Mouse (Mus musculus): ENCODE results near the gene Unc45a.

Unc45a gene

DNA sequence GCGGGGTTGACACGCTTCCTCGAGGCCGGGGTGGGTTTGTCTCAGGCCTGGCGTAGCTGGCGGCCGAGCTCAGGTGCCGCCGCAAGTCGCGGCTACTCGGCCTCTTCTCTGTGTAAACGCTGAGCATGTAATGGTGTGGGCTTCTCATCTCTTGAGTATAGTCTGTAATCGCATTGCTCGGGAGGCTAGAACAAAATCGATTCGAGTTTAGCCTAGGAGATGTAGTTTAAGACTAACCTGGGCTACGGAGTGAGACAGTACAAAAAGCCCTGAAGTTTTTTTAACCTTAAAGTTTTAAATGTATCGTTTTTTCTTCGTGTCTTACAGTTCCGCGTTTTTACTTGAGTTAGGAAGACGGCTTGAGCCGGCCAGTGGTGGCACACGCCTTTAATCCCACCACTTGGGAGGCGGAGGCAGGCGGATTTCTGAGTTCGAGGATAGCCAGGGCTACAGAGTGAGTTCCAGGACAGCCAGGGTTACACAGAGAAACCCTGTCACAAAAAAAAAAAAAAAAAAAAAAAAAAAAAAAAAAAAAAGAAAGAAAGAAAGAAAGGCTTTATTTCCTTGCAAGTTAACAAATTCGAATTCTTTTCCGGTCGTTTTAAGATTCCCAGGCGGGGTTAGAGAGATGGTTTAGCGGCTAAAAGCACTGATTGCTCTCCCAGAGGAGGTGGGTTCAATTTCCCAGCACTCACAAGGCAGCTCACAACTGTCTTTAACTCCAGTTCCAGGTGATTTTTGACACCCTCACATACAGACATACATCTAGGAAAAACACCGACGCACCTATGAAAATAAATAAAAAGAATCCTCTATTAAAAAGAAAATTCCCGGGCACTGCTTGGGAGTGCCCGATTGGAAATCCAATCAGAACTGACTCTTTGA is 45.8 kb downstream of the Unc45a start:
- in situ Hi-C loops (cut with MboI; ENCODE audit: unreplicated experiment in 2 of 2): no loop called here

- in situ Hi-C loops (cut with MboI; ENCODE audit: unreplicated experiment in 2 of 2): no loop called here
Measured at GRCm38 (mm10) chr7:80294062-80294763, 46.6 kb downstream of the Unc45a start, which contains the start of gene Prc1. Gene Prc1, plus strand, starts transcription at chr7:80294450.

- in situ Hi-C loops (cut with MboI; ENCODE audit: unreplicated experiment in 2 of 2): no loop called here
Measured at GRCm38 (mm10) chr7:80287736-80288135, 53.1 kb downstream of the Unc45a start.

DNA sequence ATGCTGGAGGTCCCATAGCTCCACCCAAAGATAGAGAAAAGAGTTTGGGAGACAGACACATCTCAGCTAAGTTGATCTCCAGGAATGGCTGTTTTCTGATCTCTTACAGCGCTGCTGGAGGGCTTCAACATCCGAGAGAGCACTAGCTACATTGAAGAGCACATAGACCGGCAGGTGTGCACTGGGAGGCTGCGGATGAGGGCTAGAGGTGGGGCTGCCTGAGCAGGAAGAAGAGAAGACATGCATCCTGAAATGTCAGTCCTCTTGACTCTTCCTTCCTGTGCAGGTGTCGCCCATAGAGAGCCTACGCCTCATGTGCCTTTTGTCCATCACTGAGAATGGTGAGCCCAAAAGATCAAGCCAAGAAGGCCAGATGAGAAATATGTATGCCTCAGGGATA is 55.1 kb downstream of the Unc45a start:
- in situ Hi-C loops (cut with MboI; ENCODE audit: unreplicated experiment in 2 of 2): no loop called here

- in situ Hi-C loops (cut with MboI; ENCODE audit: unreplicated experiment in 2 of 2): no loop called here
Measured at GRCm38 (mm10) chr7:80284391-80284790, 56.4 kb downstream of the Unc45a start.

- in situ Hi-C loops (cut with MboI; ENCODE audit: unreplicated experiment in 2 of 2): no loop called here
Measured at GRCm38 (mm10) chr7:80283226-80283918, 57.4 kb downstream of the Unc45a start.

DNA sequence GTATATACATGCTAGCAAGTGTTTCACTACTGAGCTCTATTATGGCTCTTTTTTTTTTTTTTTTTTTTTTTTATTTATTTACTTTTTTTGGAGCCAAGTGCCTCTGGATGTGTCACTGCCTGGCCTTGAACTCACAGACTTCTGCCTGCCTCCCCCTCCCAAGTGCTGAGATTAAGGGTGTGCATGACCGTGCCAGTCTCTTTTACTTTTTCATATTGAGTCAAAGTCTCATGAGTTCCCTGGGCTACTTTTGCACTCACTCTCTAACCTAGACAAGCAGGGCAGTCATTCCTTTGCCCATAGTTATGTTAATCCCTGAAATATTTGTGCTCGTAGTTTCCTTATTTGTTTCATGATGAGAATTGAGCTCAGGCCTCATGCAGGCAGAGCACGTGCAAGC is 59.2 kb downstream of the Unc45a start:
- in situ Hi-C loops (cut with MboI; ENCODE audit: unreplicated experiment in 2 of 2): no loop called here

DNA sequence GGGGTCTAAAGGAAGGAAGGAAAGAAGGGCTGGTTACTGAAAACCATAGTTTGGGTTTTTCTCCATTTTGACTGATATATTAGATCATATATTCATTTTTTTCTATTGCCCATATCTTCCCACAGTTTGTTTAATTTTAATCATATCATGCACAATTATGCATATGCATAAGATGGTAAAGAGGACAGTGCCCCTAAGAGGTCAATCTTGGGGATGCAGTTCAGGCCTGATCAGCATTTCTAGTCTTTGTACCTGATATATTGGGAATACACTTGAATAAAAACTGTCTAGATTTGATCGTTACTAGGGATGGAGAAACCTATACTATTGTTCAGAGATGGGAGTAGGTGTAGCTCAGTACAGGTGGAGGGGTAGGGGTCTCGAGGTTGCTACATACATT is 59.8 kb downstream of the Unc45a start:
- in situ Hi-C loops (cut with MboI; ENCODE audit: unreplicated experiment in 2 of 2): no loop called here

DNA sequence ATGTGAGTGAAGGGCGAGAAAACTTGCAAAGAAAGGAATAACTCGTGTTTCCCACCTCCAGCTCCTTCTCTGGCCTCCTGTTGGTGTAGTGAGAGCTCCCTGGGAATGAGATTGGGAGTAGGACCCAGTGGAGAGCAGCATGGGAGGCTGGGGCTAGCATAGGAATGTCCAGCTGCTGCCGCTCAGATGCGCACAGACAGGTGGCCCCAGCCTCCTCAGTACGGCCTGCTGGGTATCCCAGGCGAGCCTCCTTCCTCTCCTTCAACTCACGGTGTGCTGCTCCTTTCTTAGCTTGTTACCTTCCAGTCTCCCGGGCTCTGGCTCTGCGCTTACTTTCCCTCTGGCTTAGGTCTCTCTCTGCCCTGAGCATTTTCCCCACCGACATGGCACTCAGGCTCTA is 60.8 kb downstream of the Unc45a start:
- in situ Hi-C loops (cut with MboI; ENCODE audit: unreplicated experiment in 2 of 2): no loop called here

DNA sequence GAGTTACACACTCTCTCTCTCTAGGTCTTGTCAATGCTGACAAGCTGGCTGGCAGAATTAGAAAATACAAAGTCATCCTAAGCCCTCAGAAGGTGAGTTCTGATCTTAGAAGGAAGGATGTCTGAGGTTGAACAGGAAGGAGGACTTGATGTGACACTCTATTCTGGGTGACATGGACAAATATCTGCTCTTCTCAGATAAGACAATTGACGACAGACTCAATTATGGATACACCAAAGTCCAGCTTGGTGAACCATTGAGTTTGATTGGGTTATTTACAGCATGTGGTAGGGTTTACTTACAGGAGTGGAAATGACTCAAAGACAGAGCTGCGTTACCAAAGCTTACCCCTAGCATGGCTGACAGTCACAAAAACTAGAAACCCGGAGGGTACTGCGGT is 64.4 kb downstream of the Unc45a start:
- in situ Hi-C loops (cut with MboI; ENCODE audit: unreplicated experiment in 2 of 2): no loop called here

Data from v-Abl transformed pro-B cells (cell line).